12 mouse cellular contexts compared by ENCODE assay signal in the genomic region with DNA sequence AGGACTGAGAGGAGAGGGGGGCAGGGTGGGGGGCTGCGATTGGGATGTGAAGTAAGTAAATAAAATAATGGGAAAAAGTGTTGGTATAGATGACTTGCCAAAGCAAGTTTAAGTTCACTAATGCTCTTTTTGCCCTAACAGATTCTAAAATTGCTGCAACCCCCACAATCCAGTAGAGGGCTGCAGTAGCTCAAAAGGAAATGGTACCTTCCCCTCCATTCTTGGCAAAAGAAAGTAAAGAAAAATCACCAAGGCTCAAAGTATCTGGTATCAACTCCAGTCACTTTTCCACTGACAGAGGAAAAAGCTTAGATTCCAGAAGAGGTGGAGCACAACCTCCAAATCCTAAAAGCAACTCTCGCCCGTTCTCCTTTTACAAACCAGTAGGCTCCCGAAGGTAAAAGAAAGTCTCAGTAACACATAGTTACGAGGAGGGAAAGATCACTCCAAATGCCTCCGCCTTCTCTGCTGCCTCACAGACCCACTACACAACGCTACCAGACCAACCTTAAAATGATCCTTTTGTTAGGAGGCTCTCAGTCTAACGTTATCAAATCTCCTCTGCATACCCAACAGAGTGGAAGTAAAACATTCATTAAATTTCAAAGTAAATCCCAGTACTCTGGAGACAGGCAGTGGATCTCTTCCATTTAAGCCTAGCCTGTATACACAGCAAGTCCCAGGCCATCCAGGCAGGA. TPM values are rescaled to one million over a fixed set of nuclear protein-coding genes. Genes with fewer than 3 reads are reported as not detected.
A peak's percentile ranks its signal among the peaks of the same experiment; 100 is the strongest.
DNase-seq lines count a peak whose midpoint lies in the region; ATAC-seq and TF ChIP-seq lines count a peak whose summit lies in the region.
"Had no signal": no experiment of that assay in that cellular context is flagged by ENCODE, and none has a peak within 500 bp of the region (broad histone marks: within the 10 kb centered on the region; RNA-seq: fewer than 3 reads in every experiment).

No protein-coding gene starts in this region.

- H3K9me3 ChIP-seq in heart, embryonic 15.5 days (replicated peaks), result no peaks in the 10 kb centered on the region
- no peaks in the 10 kb centered on the region for H3K9me3 ChIP-seq in heart, embryonic 11.5 days (replicated peaks; ENCODE audit: control insufficient read depth, low read length)
- no peaks in the 10 kb centered on the region for H3K9me3 ChIP-seq in lung, embryonic 16.5 days (ENCODE audit: control insufficient read depth, low read length)
- no peaks in the 10 kb centered on the region for H3K9me3 ChIP-seq in CH12.LX (replicated peaks; ENCODE audit: low read length)
- H3K9me3 ChIP-seq in embryonic facial prominence, embryonic 15.5 days (replicated peaks), result no peaks in the 10 kb centered on the region
- H3K9me3 ChIP-seq: forebrain, embryonic 13.5 days; stomach, embryonic 15.5 days had no signal

- no peaks in the 10 kb centered on the region for H3K27me3 ChIP-seq in heart, embryonic 15.5 days
- no peaks in the 10 kb centered on the region for H3K27me3 ChIP-seq in heart, embryonic 11.5 days (ENCODE audit: control insufficient read depth, insufficient read depth, low read length)
- H3K27me3 ChIP-seq in lung, embryonic 16.5 days (ENCODE audit: control insufficient read depth, insufficient read depth, low read depth, low read length), result no peaks in the 10 kb centered on the region
- H3K27me3 ChIP-seq in CH12.LX (replicated peaks), result no peaks in the 10 kb centered on the region
- H3K27me3 ChIP-seq in embryonic facial prominence, embryonic 15.5 days, result no peaks in the 10 kb centered on the region
- H3K27me3 ChIP-seq: forebrain, embryonic 13.5 days; stomach, embryonic 15.5 days had no signal

- H3K36me3 ChIP-seq in heart, embryonic 15.5 days, result no peaks in the 10 kb centered on the region
- H3K36me3 ChIP-seq in heart, embryonic 11.5 days (ENCODE audit: control insufficient read depth, insufficient read depth, low read length), result no peaks in the 10 kb centered on the region
- H3K36me3 ChIP-seq in lung, embryonic 16.5 days (ENCODE audit: control insufficient read depth, insufficient read depth, low read length), result no peaks in the 10 kb centered on the region
- no peaks in the 10 kb centered on the region for H3K36me3 ChIP-seq in CH12.LX (replicated peaks in 1 of 2; ENCODE audit: control insufficient read depth in 1 of 2, insufficient read depth in 1 of 2, low read length in 1 of 2)
- H3K36me3 ChIP-seq in embryonic facial prominence, embryonic 15.5 days, result no peaks in the 10 kb centered on the region
- H3K36me3 ChIP-seq: stomach, embryonic 15.5 days had no signal

- peak; percentile 67 for TF ChIP-seq RAD21 in CH12.LX (IDR thresholded peaks at IDR 0.05; ENCODE audit: low read depth, low read length)

- in situ Hi-C loops in CH12.LX (cut with MboI; ENCODE audit: low pct_ligation_motif_present, low pct_unique_long_range_greater_than_20kb, low sequenced_read_pairs), result no loop called here

- 58% methylated on average over 8 of the region's 8 CpGs for WGBS in heart, embryonic 15.5 days
- WGBS in heart, embryonic 11.5 days (ENCODE audit: insufficient replicate concordance), result 63% methylated on average over 8 of the region's 8 CpGs
- WGBS in lung, embryonic 16.5 days, result 49% methylated on average over 8 of the region's 8 CpGs
- WGBS in embryonic facial prominence, embryonic 15.5 days, result 59% methylated on average over 8 of the region's 8 CpGs

- TF ChIP-seq POLR2A in CH12.LX (IDR thresholded peaks at IDR 0.05; ENCODE audit: low read depth, low read length), result no peak

- no peaks in the 10 kb centered on the region for H3K4me1 ChIP-seq in heart, embryonic 15.5 days (replicated peaks)
- no peaks in the 10 kb centered on the region for H3K4me1 ChIP-seq in heart, embryonic 11.5 days (ENCODE audit: control insufficient read depth, insufficient read depth, low read length)
- H3K4me1 ChIP-seq in lung, embryonic 16.5 days (replicated peaks; ENCODE audit: control insufficient read depth, insufficient read depth, low read length), result no peaks in the 10 kb centered on the region
- H3K4me1 ChIP-seq in CH12.LX (ENCODE audit: control insufficient read depth in 1 of 2, insufficient read depth in 2 of 2), result peaks cover 23 to 52% of the 10 kb centered on the region in 2 experiments
- H3K4me1 ChIP-seq in embryonic facial prominence, embryonic 15.5 days, result 0 out of 2 replicates have a peak, but pooled peaks cover 3% of the 10 kb centered on the region

- H3K9ac ChIP-seq in heart, embryonic 15.5 days, result no peak overlapping the region
- H3K9ac ChIP-seq in heart, embryonic 11.5 days (ENCODE audit: low read depth, low read length), result no peak overlapping the region
- no peak overlapping the region for H3K9ac ChIP-seq in lung, embryonic 16.5 days (ENCODE audit: low read length)
- no peak overlapping the region for H3K9ac ChIP-seq in CH12.LX (ENCODE audit: insufficient read depth, low read depth)
- no peak overlapping the region for H3K9ac ChIP-seq in embryonic facial prominence, embryonic 15.5 days
- H3K9ac ChIP-seq: forebrain, embryonic 13.5 days; stomach, embryonic 15.5 days had no signal

- TF ChIP-seq EP300 in CH12.LX (IDR thresholded peaks at IDR 0.05; ENCODE audit: low read length), result no peak

- TF ChIP-seq CTCF in CH12.LX (conservative IDR thresholded peaks at IDR 0.05 in 1 of 2, IDR thresholded peaks at IDR 0.05 in 1 of 2; ENCODE audit: low read depth in 2 of 2, low read length in 2 of 2), result peak; percentile 8 to 70; a peak in 2 of 4 replicates

- H3K4me3 ChIP-seq in heart, embryonic 15.5 days, result 0 out of 2 replicates have a peak overlapping the region, but pooled peaks have one; percentile 1
- no peak overlapping the region for H3K4me3 ChIP-seq in heart, embryonic 11.5 days (ENCODE audit: low read depth, low read length)
- 0 out of 2 replicates have a peak overlapping the region, but pooled peaks have one; percentile 19 for H3K4me3 ChIP-seq in lung, embryonic 16.5 days (ENCODE audit: low read length)
- H3K4me3 ChIP-seq in CH12.LX (replicated peaks in 1 of 3; ENCODE audit: low read depth in 2 of 3, low read length in 2 of 3, poor library complexity in 1 of 3), result no peak overlapping the region
- H3K4me3 ChIP-seq in embryonic facial prominence, embryonic 15.5 days (replicated peaks), result peak overlapping the region; percentile 17; the same call in 1 of the 2 replicates
- H3K4me3 ChIP-seq: forebrain, embryonic 13.5 days; stomach, embryonic 15.5 days had no signal

- DNase-seq in lung, adult 18-20 months, result no peak
- peak; percentile 16 for DNase-seq in CH12.LX (ENCODE audit: extremely low read depth)
- DNase-seq in adrenal gland, adult (ENCODE audit: inconsistent age in 2 of 2, low spot score in 1 of 2), result no peak
- no peak for DNase-seq in testis, postnatal 10 days (ENCODE audit: low spot score)
- DNase-seq: adrenal gland, adult 2 months; kidney, adult 9 months had no signal

- dilution Hi-C loops in CH12.LX (cut with MboI; ENCODE audit: extremely low pct_ligation_motif_present, extremely low pct_unique_long_range_greater_than_20kb, low sequenced_read_pairs), result no loop called here

- peaks cover 19% of the 10 kb centered on the region for H3K79me2 ChIP-seq in CH12.LX (replicated peaks; ENCODE audit: control insufficient read depth, extremely low read depth, insufficient read depth, poor library complexity, severe bottlenecking)

- H3K4me2 ChIP-seq in heart, embryonic 15.5 days, result no peak overlapping the region
- no peak overlapping the region for H3K4me2 ChIP-seq in heart, embryonic 11.5 days
- H3K4me2 ChIP-seq in lung, embryonic 16.5 days (ENCODE audit: low read depth, low read length), result peak overlapping the region; percentile 32
- H3K4me2 ChIP-seq in CH12.LX (ENCODE audit: insufficient read depth, low read depth, poor library complexity, severe bottlenecking), result no peak overlapping the region
- H3K4me2 ChIP-seq in embryonic facial prominence, embryonic 15.5 days (replicated peaks), result no peak overlapping the region
- H3K4me2 ChIP-seq: forebrain, embryonic 13.5 days; stomach, embryonic 15.5 days had no signal

- H3K27ac ChIP-seq in heart, embryonic 15.5 days, result 0 out of 2 replicates have a peak overlapping the region, but pooled peaks have one; percentile 40
- H3K27ac ChIP-seq in heart, embryonic 11.5 days (ENCODE audit: low read depth, low read length), result no peak overlapping the region
- peak overlapping the region; percentile 36; the same call in 1 of the 2 replicates for H3K27ac ChIP-seq in lung, embryonic 16.5 days (ENCODE audit: low read length)
- H3K27ac ChIP-seq in CH12.LX (ENCODE audit: insufficient read depth, low read depth), result no peak overlapping the region
- H3K27ac ChIP-seq in embryonic facial prominence, embryonic 15.5 days (replicated peaks), result peak overlapping the region; percentile 55; the same call in 1 of the 2 replicates
- H3K27ac ChIP-seq: forebrain, embryonic 13.5 days; stomach, embryonic 15.5 days had no signal

- no peak for ATAC-seq in heart, embryonic 15.5 days (replicated peaks; ENCODE audit: insufficient number of reproducible peaks, insufficient read depth, low FRiP score, low read depth)
- ATAC-seq in heart, embryonic 11.5 days (replicated peaks; ENCODE audit: insufficient number of reproducible peaks, low FRiP score, low TSS enrichment), result no peak
- no peak for ATAC-seq in lung, embryonic 16.5 days (ENCODE audit: low read depth)
- no peak for ATAC-seq in embryonic facial prominence, embryonic 15.5 days (ENCODE audit: insufficient number of reproducible peaks, low FRiP score, low TSS enrichment, low read depth)
- ATAC-seq: forebrain, embryonic 13.5 days had no signal

RNA-seq across cellular contexts. Expression of a gene that starts 15.5 kb away (rescaled TPM):
- 19.1 and 20.7 TPM in 2 replicates for polyA plus RNA-seq in heart, embryonic 15.5 days (2015; fragmentation: Nextera tagmentation; extraction: Ambion mirVana)
- polyA plus RNA-seq in heart, embryonic 11.5 days (2014; fragmentation: Nextera tagmentation; extraction: Ambion mirVana), result 17.3 and 17.7 TPM in 2 replicates
- 20.7 and 20.9 TPM in 2 replicates for polyA plus RNA-seq in lung, embryonic 16.5 days (2015; fragmentation: Nextera tagmentation; extraction: Ambion mirVana)
- total RNA-seq in CH12.LX (2012; rRNA removed) (5.6 and 5.7 TPM in 2 replicates), CH12.LX (2014; rRNA removed) (1.1 and 1.7 TPM in 2 replicates)
- 1.2 and 1.6 TPM in 2 replicates for polyA plus RNA-seq in CH12.LX (2012; ENCODE audit: insufficient read length, low read depth)
- 29.8 and 32.9 TPM in 2 replicates for polyA plus RNA-seq in embryonic facial prominence, embryonic 15.5 days (2015; fragmentation: Nextera tagmentation; extraction: Ambion mirVana)

RNA-seq across cellular contexts. Expression of a gene that starts 40.0 kb away (rescaled TPM):
- polyA plus RNA-seq in heart, embryonic 15.5 days (2015; fragmentation: Nextera tagmentation; extraction: Ambion mirVana), result 565 and 672 TPM in 2 replicates
- polyA plus RNA-seq in heart, embryonic 11.5 days (2014; fragmentation: Nextera tagmentation; extraction: Ambion mirVana), result 530 and 551 TPM in 2 replicates
- 298 and 312 TPM in 2 replicates for polyA plus RNA-seq in lung, embryonic 16.5 days (2015; fragmentation: Nextera tagmentation; extraction: Ambion mirVana)
- 108 and 122 TPM in 2 replicates for total RNA-seq in CH12.LX (2012; rRNA removed)
- 260 and 300 TPM in 2 replicates for total RNA-seq in CH12.LX (2014; rRNA removed)
- polyA plus RNA-seq in CH12.LX (2012; ENCODE audit: insufficient read length, low read depth), result 200 and 201 TPM in 2 replicates
- polyA plus RNA-seq in embryonic facial prominence, embryonic 15.5 days (2015; fragmentation: Nextera tagmentation; extraction: Ambion mirVana), result 278 and 302 TPM in 2 replicates

RNA-seq across cellular contexts. Expression of a gene that starts 50.0 kb away (rescaled TPM):
- polyA plus RNA-seq in heart, embryonic 15.5 days (2015; fragmentation: Nextera tagmentation; extraction: Ambion mirVana), result 25.5 and 31.0 TPM in 2 replicates
- polyA plus RNA-seq in heart, embryonic 11.5 days (2014; fragmentation: Nextera tagmentation; extraction: Ambion mirVana), result 27.9 and 29.9 TPM in 2 replicates
- 38.6 and 41.2 TPM in 2 replicates for polyA plus RNA-seq in lung, embryonic 16.5 days (2015; fragmentation: Nextera tagmentation; extraction: Ambion mirVana)
- total RNA-seq in CH12.LX (2012; rRNA removed) (18.3 and 20.3 TPM in 2 replicates), CH12.LX (2014; rRNA removed) (16.4 and 16.5 TPM in 2 replicates)
- polyA plus RNA-seq in CH12.LX (2012; ENCODE audit: insufficient read length, low read depth), result 27.4 and 27.8 TPM in 2 replicates
- 41.4 TPM in 2 replicates for polyA plus RNA-seq in embryonic facial prominence, embryonic 15.5 days (2015; fragmentation: Nextera tagmentation; extraction: Ambion mirVana)

Comparison
In these comparisons a context has a peak if more than half of its experiments do, and no peak if none do; other contexts are left out.
1. H3K27ac ChIP-seq: peak in heart, embryonic 15.5 days (single experiment), lung, embryonic 16.5 days (single experiment) and embryonic facial prominence, embryonic 15.5 days (single experiment); none in heart, embryonic 11.5 days (single experiment) and CH12.LX (single experiment).
2. H3K4me3 ChIP-seq: peak in heart, embryonic 15.5 days (single experiment), lung, embryonic 16.5 days (single experiment) and embryonic facial prominence, embryonic 15.5 days (single experiment); none in heart, embryonic 11.5 days (single experiment) and CH12.LX (0 of 3).